Comparison of ENCODE assay signal across 9 mouse cellular contexts in genomic region chr1:98179030-98179429, GRCm38 (mm10).
A peak's percentile ranks its signal among the peaks of the same experiment; 100 is the strongest.
DNase-seq lines count a peak whose midpoint lies in the region; ATAC-seq lines count a peak whose summit lies in the region.
"Had no signal": no experiment of that assay in that cellular context is flagged by ENCODE, and none has a peak within 500 bp of the region (broad histone marks: within the 10 kb centered on the region; RNA-seq: fewer than 3 reads in every experiment).

No protein-coding gene starts in this region.

- peak; percentile 66 for ATAC-seq in activated CD4-positive, CD25-positive, alpha-beta regulatory T cell, adult 4 months

- no peaks in the 10 kb centered on the region for H3K4me1 ChIP-seq in heart, embryonic 10.5 days
- H3K4me1 ChIP-seq in forebrain, embryonic 10.5 days: peaks cover 11% of the 10 kb centered on the region; the same call in 1 of the 2 replicates
- H3K4me1 ChIP-seq: neural tube, embryonic 12.5 days had no signal

- H3K27ac ChIP-seq in heart, embryonic 10.5 days: no peak overlapping the region
- no peak overlapping the region for H3K27ac ChIP-seq in forebrain, embryonic 10.5 days
- H3K27ac ChIP-seq: neural tube, embryonic 12.5 days had no signal

- H3K27me3 ChIP-seq in heart, embryonic 10.5 days (ENCODE audit: insufficient read depth, poor library complexity, severe bottlenecking): no peaks in the 10 kb centered on the region
- H3K27me3 ChIP-seq in forebrain, embryonic 10.5 days (ENCODE audit: poor library complexity, severe bottlenecking): no peaks in the 10 kb centered on the region
- H3K27me3 ChIP-seq: neural tube, embryonic 12.5 days had no signal

- no peak overlapping the region for H3K4me3 ChIP-seq in heart, embryonic 10.5 days
- no peak overlapping the region for H3K4me3 ChIP-seq in forebrain, embryonic 10.5 days
- H3K4me3 ChIP-seq: neural tube, embryonic 12.5 days had no signal

- no peaks in the 10 kb centered on the region for H3K36me3 ChIP-seq in heart, embryonic 10.5 days
- no peaks in the 10 kb centered on the region for H3K36me3 ChIP-seq in forebrain, embryonic 10.5 days (replicated peaks)
- H3K36me3 ChIP-seq: neural tube, embryonic 12.5 days had no signal

- WGBS in heart, embryonic 10.5 days: 24% methylated on average over 1 of the region's 1 CpGs
- WGBS in forebrain, embryonic 10.5 days: 39% methylated on average over 1 of the region's 1 CpGs

- H3K9me3 ChIP-seq in heart, embryonic 10.5 days: no peaks in the 10 kb centered on the region
- no peaks in the 10 kb centered on the region for H3K9me3 ChIP-seq in forebrain, embryonic 10.5 days
- H3K9me3 ChIP-seq: neural tube, embryonic 12.5 days had no signal

- DNase-seq in heart, adult 9 months (ENCODE audit: low spot score in 2 of 2): peak; percentile 6 to 14
- no peak for DNase-seq in heart, embryonic 10.5 days (ENCODE audit: low spot score)
- DNase-seq in 416B (ENCODE audit: low read depth): peak; percentile 68
- DNase-seq in forebrain, embryonic 10.5 days (ENCODE audit: extremely low spot score, low spot score): peak; percentile 21
- DNase-seq in kidney, adult 18-20 months: peak; percentile 48
- peak; percentile 71 for DNase-seq in lung, postnatal 14 days
- no peak for DNase-seq in frontal cortex, postnatal 36 days (ENCODE audit: low spot score in 2 of 2)

Comparison
In these comparisons a context has a peak if more than half of its experiments do, and no peak if none do; other contexts are left out.
1. DNase-seq: peak in heart, adult 9 months (2 of 2), 416B (single experiment), forebrain, embryonic 10.5 days (single experiment), kidney, adult 18-20 months (single experiment) and lung, postnatal 14 days (single experiment); none in heart, embryonic 10.5 days (single experiment) and frontal cortex, postnatal 36 days (0 of 2).